Mouse (Mus musculus) layer of hippocampus, postnatal 10 days (tissue): ENCODE measurements around the gene Lrrc75a. TPM values are rescaled to one million over a fixed set of nuclear protein-coding genes. Genes with fewer than 3 reads are reported as not detected.

Experiments
- DNase-seq, 2 experiments: peaks; one replicate each; pipeline ENCODE4 v3.0.0; 2021; ENCODE audit warnings: low spot score in 2 of 2
- total RNA-seq, 2 experiments: library from RNA; stranded (reverse); gene quantifications; 2 replicates each; pipeline ENCODE4 v1.2.3; 2021

Lrrc75a gene
- total RNA-seq, 2 experiments from 2014 or later: 10.7 to 11.3 TPM

DNA sequence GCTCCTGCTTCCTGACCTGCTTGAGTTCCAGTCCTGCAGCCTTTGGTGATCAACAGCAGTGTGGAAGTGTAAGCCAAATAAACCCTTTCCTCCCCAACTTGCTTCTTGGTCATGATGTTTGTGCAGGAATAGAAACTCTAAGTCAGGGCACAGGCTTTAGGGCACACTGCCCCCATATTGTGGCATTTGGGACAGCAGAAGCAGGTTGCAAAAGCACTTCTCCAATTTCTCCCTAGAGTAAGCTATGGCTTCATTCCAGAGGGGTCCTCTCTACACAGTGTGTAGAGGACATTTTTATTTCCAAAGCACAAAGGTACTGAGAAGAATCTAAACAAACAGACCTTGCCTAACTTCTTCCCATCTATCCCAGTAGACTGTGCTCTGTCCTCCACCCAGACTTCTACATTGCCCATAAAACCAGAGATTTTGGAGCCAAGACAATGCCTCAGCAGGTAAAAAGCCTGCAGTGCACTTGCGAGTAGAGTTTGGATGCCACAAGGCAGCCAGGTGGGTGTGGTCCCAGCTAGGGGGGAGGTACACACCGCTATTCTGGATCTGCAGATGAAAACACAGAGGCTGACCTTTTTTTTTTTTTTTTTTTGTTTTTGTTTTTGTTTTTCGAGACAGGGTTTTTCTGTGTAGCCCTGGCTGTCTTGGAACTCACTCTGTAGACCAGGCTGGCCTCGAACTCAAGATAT lies 26.6 kb downstream of the Lrrc75a start:
- DNase-seq: no peak

DNA sequence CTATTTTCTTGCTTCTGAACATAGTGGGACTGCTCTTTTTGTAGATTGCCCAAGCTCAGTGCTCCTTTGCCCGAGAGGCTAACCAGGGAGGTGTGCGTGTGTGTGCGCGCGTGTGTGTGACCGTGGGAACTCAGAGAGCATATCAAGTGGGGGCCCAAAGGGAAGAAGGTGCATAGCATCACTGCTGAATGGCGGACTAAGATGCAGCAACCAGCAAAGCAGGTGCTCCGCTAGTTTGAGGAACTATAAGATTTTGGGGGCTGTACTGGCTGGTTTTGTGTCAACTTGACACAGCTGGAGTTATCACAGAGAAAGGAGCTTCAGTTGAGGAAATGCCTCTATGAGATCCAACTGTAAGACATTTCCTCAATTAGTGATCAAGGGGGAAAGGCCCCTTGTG lies 27.2 kb downstream of the Lrrc75a start:
- no peak for DNase-seq

GRCm38 (mm10) chr11:62615456-62615855 lies 32.9 kb downstream of the Lrrc75a start:
- no peak for DNase-seq

DNA sequence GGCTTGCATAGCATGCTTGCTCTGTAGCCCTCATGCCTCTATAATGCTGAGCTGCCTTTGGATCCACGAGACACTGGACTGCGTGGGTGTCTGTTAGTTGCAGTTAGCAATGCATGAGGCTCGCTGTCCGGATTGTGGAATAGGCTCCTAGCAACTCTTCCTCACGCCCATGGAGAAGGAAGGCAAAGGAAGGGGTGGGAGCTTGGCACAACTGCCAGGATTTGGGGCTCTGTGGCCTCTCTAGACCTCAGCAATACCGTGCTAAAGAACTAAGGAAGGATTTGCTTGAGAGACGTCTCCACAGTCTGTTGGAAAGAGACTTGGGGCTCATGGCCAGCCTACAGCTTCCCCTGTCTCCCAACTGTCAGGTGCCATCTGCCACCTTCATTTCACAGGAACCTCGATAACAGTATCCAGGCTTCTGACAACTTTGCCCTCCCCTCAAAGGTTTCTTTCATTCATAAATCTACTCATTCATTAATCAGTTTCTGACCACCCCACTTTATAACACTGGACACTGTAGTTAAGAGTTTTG lies 33.4 kb downstream of the Lrrc75a start:
- DNase-seq: no peak

- peak; percentile 98 for DNase-seq
These were observed 34.5 kb downstream of the Lrrc75a start for GRCm38 (mm10) chr11:62613657-62614365.

DNA sequence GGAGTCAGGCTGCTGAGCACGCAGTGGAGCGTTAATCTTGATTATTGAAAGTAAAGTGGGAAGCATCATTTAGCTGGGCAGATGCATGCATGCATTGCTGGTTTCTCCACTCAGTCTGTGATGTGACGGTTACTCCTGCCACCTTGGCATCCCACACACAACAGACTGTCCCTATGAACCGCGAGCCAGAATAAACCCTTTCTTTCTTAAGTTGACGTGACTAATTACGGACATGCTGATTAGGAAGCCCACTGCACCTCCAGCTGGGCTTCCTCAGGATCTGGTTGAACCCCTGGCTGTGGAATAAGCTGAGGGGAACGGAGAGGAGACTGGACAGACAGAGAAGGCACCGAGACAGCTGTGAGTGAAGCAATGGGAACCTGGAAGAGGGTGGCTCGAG lies 35.7 kb downstream of the Lrrc75a start:
- DNase-seq: no peak

DNA sequence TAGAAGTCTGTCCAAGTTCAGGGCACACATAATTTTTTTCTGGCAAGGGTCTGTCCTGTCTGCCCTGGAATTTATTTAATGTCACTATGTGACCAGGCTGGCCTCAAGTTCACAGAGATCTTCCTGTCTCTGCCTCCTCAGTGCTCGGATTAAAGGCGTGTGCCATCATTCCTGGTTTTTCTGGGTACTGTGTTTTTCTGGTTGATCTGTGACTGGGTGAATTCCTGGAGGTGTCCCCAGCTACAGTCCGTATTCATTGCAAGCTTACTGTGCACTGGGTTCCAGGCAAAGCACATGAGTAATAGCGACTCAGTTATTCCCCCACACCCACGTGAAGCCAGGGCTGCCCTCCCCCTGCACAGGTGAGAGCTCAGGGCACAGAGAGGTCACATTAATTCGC lies 38.0 kb downstream of the Lrrc75a start:
- no peak for DNase-seq

DNA sequence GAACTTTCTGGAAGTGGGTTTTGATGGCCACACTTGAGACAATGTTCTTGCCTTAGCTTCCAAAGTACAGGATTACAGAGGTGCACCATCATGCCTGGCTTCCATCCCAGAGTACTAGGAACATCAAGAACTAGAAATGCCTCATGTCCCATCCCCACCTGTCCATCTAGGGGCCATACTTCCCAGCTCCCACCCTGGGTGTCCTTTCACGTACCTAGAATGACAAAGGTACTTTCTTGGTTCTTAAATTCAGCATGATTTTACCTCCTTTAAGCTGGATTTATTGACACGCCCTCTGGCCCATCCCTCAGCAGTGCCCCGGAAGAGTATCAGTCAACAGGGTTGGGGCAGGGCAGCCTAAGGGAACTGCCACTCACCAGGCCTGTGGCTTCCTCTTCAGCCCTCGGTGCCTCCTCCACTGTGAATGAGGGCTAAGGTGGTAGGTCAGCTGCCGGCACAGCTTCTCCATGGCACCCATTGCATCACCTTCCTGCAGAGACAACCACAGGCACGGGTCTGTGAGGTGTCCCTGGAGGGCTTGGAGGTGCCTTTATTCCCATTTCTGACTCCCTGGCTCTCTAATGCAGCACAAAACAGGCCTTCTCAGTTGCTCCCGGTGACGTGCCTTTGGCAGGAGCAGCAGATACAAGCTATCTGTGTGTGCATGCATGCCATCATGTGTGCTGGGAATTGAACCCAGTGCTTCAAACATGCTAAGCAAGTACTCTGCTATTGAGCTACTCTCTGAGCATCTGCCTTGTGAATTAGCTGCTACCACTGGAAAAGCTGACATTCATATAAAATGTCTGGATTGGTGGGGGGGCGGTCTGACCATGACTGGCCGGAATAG lies 39.3 kb downstream of the Lrrc75a start:
- no peak for DNase-seq

DNA sequence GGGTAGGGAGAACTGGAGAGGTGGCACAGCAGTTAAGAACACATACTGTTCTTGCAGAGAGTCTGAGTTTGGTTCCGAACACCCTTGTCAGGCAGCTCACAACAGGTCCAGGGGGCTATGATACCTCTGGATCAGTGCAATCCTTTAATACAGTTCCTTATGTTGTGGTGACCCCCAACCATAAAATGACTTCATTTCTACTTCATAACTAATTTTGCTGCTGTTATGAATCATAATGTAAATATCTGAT lies 40.4 kb downstream of the Lrrc75a start:
- no peak for DNase-seq

DNA sequence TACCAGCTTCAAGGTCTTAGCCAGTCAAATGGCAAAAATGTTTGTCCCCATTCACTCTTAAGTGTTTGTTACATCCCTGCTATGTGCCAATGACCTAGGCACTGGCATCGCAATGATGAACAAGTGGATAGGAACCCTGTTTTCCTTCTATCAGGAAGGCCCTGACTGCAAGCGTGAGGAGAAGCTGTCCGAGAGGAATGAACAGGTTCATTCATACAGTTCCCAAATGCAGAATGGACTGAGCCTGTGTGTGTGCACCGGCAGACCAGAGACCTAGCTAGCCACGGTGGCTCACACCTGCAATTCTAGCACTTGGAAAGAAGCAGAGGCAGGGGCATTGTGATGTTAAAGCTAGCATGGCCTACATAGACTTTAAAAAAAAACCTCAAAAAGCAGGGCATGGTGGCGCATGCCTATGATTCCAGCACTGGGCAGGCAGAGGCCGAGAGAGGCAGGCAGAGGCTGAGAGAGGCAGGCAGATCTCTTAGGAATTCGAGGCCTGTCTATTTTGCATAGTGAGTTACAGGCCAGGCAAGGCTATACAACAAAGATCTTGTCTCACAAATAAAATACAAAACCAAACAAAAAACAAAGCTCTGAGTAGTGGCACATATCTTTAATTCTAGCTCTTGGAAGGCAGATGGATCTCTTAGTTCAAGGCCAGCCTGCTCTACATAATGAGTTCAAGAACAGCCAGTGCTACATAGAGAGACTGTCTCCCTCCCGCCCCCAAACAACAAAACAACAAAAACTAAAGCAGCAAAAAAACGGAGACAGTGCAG lies 41.0 kb downstream of the Lrrc75a start:
- no peak for DNase-seq

DNA sequence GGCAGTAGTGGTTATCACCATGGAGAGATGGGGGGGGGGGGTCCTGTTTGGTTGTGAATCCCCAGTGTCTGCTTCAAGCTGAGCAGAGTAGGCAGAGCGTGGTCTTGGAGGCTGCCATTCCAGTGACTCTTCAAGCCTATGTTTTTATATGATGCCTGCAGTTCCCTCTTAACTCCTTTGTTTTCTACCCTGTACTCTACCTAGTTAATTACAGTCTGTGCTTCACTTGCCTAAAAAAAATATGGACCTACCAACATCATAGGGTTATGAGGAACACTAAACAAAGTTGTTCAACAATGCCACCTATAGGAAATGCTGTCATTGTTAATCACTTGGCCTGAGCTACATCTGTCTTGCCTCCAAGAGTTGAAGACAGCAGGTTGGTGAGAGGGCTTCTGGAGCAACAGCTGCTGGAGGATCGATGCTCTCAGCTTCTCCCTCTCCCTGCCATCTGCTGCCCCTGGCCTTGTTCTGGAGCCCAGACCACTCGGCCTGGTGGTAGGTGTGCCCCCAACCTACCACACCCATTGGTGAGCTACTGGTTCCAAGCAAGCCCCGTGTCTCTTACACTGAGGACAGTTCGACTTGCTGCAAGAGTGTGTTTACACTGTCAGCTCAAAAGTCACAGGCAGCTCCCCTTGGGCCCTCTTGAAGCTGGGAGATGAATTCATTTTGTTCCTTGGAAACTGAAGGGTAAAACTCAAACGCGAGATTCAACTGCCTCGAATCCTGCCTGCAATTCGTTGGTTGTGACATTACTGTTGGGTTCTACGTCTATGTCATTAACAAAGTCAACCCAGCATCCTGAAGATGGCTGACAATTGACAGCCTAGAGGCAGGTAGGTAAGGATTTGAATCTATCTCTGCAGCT lies 41.8 kb downstream of the Lrrc75a start:
- DNase-seq: no peak

GRCm38 (mm10) chr11:62605619-62606298 lies 42.6 kb downstream of the Lrrc75a start:
- DNase-seq: peak in 1 of 2 experiments; percentile 33

DNA sequence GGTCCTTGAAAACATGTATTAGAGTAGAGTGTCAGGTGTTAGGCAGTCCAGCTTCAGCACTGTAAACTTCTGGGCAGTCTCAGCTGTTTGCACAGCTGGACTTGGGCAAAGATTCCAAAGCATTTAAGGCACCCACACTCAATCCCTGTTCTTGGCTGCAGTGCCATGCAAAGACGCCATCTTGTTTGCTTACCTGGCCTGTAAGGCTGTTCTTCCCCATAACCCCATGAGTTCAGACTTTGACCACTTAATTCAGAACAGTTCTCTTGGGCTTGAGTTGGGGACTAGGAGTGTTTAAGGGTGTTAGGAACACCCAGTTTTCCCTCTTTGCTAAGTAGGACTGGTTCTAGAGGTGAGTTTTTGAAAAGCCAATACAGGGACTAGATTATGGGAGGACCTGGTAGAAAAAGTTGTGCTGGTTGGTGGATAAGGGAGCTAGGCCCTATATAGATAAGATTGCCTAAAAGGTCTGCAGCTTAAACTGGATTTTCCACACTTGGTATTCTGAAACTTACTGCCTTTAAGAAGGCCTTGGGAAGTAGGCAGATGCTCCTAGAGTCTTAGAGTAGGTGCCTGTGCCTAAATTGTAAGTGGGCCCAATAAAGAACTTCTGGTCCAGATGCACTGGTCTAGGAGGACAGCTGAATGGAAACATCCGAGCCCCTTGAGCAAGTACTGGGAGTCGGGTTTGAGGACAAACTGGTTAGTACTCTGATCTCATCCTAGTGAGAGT lies 43.3 kb downstream of the Lrrc75a start:
- no peak for DNase-seq

DNA sequence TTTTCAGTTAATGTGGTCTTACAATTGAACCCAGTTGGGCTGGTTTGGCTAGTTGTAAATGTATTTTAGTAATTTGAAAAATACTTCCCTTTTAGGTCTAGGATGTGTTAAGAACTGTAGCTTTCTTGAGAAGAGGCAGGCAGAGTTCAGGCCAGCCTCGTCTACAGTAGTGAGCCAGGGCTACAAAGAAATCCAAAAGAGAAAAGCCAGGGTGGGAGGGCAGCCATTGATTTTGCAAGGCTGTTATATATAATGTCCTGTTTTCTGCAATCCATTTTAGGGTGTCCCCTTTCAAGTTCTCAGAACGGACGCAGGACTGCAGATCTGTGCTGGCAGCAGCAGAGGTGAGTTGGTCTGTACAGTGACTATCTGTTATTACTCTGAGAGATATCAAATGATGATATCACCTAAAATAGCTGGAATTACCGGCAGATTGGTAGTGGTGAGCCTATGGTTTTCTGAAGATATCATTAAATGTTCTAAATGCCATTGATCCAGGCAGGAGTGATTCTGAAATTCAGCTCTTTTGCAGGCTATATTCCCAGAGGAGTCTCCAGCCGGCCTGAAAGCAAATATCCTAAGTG lies 44.1 kb downstream of the Lrrc75a start:
- DNase-seq: no peak

DNA sequence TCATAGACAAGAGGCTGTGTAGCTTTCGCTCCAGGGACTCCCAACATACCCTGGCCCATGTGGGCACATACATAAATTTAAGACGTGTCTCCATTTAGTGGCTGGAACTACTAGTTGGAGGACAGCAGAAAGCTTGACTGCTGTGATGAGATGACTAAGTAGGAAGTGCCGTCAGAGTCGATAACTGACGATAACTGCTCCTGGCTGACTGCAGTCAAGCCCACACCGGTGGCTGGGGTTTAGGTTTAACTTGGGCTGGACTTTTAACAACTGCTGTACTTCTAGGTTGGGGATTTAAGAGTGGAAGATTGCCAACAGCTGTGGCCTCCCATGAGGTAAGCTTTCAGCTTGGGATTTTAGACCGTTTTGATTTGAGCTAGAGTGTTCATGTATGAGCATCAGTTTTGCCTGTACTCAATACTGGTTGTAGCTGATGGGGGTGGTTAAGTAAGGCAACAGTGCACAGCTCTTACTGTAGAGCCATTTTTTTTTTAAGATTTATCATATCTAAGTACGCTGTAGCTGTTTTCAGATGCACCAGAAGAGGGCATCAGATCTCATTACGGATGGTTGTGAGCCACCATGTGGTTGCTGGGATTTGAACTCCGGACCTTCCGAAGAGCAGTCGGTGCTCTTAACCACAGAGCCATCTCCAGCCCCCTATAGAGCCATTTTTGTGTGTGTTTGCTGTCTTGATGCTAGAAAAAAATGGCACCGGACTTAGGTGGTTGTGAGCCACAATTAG lies 44.8 kb downstream of the Lrrc75a start:
- DNase-seq: peak in 1 of 2 experiments; percentile 44

GRCm38 (mm10) chr11:62602619-62603311 lies 45.6 kb downstream of the Lrrc75a start:
- peak; percentile 97 to 98 for DNase-seq
